Mouse (Mus musculus): ENCODE data around the gene Prss53. TPM values are rescaled to one million over a fixed set of nuclear protein-coding genes. Genes with fewer than 3 reads are reported as not detected.

Prss53 gene
- total and polyA plus RNA-seq, 2 experiments from 2014 or later: 1.3 to 1.8 TPM

DNA sequence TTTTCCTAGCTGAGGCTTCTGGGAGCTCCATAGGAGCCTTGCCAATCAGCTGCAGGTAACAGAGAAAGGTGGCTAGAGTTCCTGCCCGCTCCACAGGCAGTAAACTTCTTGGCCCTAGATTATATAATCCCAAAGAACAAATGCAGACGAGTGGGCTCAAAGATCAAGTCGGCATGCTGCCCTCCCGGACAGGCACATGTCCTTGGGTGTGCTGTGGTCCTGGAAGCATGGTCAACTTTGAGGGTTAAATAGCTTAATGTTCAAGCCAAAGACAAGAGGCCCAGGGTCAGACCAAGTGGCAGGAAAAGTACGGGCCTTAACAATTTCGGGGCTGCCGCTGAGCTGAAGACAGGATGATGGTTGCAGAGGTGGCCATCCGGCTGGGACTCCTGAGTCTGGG, 35.3 kb upstream of the Prss53 start:
- TF ChIP-seq CTCF (IDR thresholded peaks at IDR 0.05; ENCODE audit: low read depth): no peak
- Histone ChIP-seq H3K4me3 (ENCODE audit: low read length) (no peak overlapping the region), H3K9ac (replicated peaks; ENCODE audit: low read length) (no peak overlapping the region), H3K9me3 (ENCODE audit: low read length) (no peaks in the 10 kb centered on the region), H3K27me3 (ENCODE audit: insufficient read depth, low read length) (peaks cover 9% of the 10 kb centered on the region; the same call in 1 of the 2 replicates), H3K4me1 (ENCODE audit: insufficient read depth, low read length) (peaks cover 3% of the 10 kb centered on the region; the same call in 1 of the 2 replicates), H3K36me3 (ENCODE audit: insufficient read depth, low read length) (peaks cover 9% of the 10 kb centered on the region; the same call in 1 of the 2 replicates), H3K4me2 (ENCODE audit: low read depth, low read length) (no peak overlapping the region), H3K27ac (no peak overlapping the region)
- 91% methylated on average over 8 of the region's 8 CpGs for WGBS
- DNase-seq (ENCODE audit: low spot score) (no peak), ATAC-seq (no peak)

DNA sequence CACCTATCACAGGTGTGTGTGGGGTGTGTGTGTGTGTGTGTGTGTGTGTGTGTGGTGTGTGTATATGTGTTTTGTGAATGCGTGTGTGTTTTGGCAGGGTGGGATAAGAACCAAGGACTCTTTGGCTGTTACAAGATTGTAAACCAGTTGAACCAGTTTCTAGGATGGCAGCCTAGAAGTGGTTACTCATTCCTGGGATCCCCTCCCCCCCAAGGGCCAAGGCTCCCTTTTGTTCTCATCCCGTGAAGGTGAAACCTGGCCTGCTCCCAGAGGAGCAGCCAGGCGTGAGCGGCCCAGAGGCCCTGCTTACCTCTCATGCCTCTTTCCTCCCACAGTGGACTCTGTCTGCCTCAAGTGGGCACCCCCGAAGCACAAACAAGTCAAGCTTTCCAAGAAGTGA, 34.5 kb upstream of the Prss53 start:
- Histone ChIP-seq H3K9me3 (ENCODE audit: low read length) (no peaks in the 10 kb centered on the region), H3K27ac (no peak overlapping the region), H3K27me3 (ENCODE audit: insufficient read depth, low read length) (peaks cover 8% of the 10 kb centered on the region; the same call in 1 of the 2 replicates), H3K4me3 (ENCODE audit: low read length) (no peak overlapping the region), H3K4me2 (ENCODE audit: low read depth, low read length) (no peak overlapping the region), H3K4me1 (ENCODE audit: insufficient read depth, low read length) (peaks cover 3% of the 10 kb centered on the region; the same call in 1 of the 2 replicates), H3K36me3 (ENCODE audit: insufficient read depth, low read length) (peaks cover 9% of the 10 kb centered on the region; the same call in 1 of the 2 replicates), H3K9ac (replicated peaks; ENCODE audit: low read length) (no peak overlapping the region)
- no peak for ATAC-seq
- no peak for TF ChIP-seq CTCF (IDR thresholded peaks at IDR 0.05; ENCODE audit: low read depth)
- DNase-seq (ENCODE audit: low spot score): no peak
- 73% methylated on average over 5 of the region's 5 CpGs for WGBS

DNA sequence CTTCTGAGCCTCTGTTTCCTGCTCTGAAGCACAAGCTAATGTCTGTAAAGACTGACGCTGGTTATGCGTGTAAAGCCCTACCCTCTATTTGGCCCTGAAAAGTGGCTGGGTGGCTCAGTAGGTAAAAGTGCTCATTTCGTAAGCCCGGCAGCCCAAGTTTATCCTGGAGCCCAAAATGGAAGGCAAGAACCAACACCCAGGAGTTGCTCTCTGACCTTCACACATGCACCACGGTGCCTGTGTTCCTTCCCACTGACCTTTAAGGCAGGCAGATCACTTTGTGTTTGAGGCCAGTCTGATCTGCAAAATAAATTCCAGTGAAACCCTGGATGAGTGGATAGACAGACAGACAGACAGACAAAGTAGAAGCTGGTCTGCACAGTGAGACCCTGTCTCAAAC, 32.9 kb upstream of the Prss53 start:
- H3K27ac ChIP-seq: no peak overlapping the region
- no peaks in the 10 kb centered on the region for H3K9me3 ChIP-seq (ENCODE audit: low read length)
- H3K36me3 ChIP-seq (ENCODE audit: insufficient read depth, low read length): peaks cover 9% of the 10 kb centered on the region; the same call in 1 of the 2 replicates
- no peak for ATAC-seq
- WGBS: 92% methylated on average over 5 of the region's 5 CpGs
- H3K9ac ChIP-seq (replicated peaks; ENCODE audit: low read length): no peak overlapping the region
- no peaks in the 10 kb centered on the region for H3K27me3 ChIP-seq (ENCODE audit: insufficient read depth, low read length)
- H3K4me1 ChIP-seq (ENCODE audit: insufficient read depth, low read length): no peaks in the 10 kb centered on the region
- DNase-seq (ENCODE audit: low spot score): no peak
- no peak overlapping the region for H3K4me3 ChIP-seq (ENCODE audit: low read length)
- no peak overlapping the region for H3K4me2 ChIP-seq (ENCODE audit: low read depth, low read length)
- TF ChIP-seq CTCF (IDR thresholded peaks at IDR 0.05; ENCODE audit: low read depth): no peak

DNA sequence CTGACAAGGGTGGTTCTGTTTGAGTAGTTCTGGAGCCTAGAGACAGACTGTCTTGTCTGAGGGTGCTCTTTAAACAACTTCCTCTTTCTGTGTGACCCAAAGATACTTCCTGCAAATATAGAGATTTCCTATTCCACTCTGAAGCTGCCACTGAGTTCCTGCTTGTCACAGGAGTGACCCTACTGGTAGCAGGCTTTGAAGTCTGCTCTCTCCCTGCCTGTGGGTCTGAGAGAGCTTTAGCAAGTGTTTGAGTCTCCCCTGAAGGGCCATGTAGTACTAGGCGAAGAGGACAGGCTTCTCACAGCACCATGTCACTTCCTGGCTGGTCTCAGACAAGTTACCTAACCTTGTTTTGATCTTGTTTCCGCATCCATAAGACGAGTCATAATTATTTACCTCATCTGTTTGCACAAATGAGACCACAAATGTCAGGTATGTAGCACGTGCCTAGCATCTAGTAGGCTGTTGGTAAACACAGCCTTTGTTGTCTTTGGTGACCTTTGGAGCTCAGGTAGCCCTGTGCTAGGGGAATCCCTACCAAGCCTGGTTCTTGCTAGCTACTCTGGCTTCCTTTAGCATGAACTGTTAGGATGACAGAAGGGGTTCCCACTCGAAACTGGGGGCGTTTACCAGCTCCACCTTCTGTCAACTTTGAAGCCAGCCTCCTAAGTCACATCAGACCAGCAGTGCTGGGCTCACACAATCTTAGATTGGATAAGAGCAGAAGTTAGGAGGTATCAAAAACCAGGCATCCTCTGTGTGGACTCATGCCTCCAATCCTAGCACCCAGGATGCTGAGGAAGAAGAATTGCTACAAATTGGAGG, 31.9 kb upstream of the Prss53 start:
- H3K27me3 ChIP-seq (ENCODE audit: insufficient read depth, low read length): no peaks in the 10 kb centered on the region
- TF ChIP-seq CTCF (IDR thresholded peaks at IDR 0.05; ENCODE audit: low read depth): no peak
- H3K4me2 ChIP-seq (ENCODE audit: low read depth, low read length): no peak overlapping the region
- no peak for DNase-seq (ENCODE audit: low spot score)
- ATAC-seq: no peak
- H3K4me3 ChIP-seq (ENCODE audit: low read length): no peak overlapping the region
- 83% methylated on average over 6 of the region's 6 CpGs for WGBS
- H3K27ac ChIP-seq: no peak overlapping the region
- no peaks in the 10 kb centered on the region for H3K4me1 ChIP-seq (ENCODE audit: insufficient read depth, low read length)
- peaks cover 9% of the 10 kb centered on the region; the same call in 1 of the 2 replicates for H3K36me3 ChIP-seq (ENCODE audit: insufficient read depth, low read length)
- H3K9ac ChIP-seq (replicated peaks; ENCODE audit: low read length): no peak overlapping the region
- H3K9me3 ChIP-seq (ENCODE audit: low read length): no peaks in the 10 kb centered on the region

DNA sequence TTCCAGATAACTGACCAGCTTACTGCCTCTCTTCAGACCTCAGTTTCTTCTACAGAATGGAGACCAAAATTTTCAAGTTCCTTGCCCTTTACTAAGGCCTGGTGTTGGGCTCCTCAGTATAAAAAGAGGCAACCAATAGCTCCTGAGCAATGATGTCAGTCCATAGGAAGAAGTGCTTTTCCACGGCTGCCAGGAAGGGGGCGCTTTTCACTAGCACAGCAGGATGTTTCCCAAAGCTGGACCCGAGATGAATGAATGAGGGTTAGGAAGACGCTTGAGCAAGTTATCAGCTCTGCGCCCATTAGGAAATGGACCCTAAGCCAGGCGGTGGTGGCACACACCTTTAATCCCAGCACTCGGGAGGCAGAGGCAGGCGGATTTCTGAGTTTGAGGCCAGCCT, 30.7 kb upstream of the Prss53 start:
- Histone ChIP-seq H3K27me3 (ENCODE audit: insufficient read depth, low read length) (no peaks in the 10 kb centered on the region), H3K27ac (no peak overlapping the region), H3K4me3 (ENCODE audit: low read length) (no peak overlapping the region), H3K9ac (replicated peaks; ENCODE audit: low read length) (no peak overlapping the region), H3K4me2 (ENCODE audit: low read depth, low read length) (no peak overlapping the region), H3K9me3 (ENCODE audit: low read length) (no peaks in the 10 kb centered on the region), H3K36me3 (ENCODE audit: insufficient read depth, low read length) (peaks cover 9% of the 10 kb centered on the region; the same call in 1 of the 2 replicates), H3K4me1 (ENCODE audit: insufficient read depth, low read length) (no peaks in the 10 kb centered on the region)
- ATAC-seq (no peak), DNase-seq (ENCODE audit: low spot score) (peak; percentile 18)
- 63% methylated on average over 8 of the region's 8 CpGs for WGBS
- peak; percentile 38; the same call in 1 of the 2 replicates for TF ChIP-seq CTCF (IDR thresholded peaks at IDR 0.05; ENCODE audit: low read depth)

DNA sequence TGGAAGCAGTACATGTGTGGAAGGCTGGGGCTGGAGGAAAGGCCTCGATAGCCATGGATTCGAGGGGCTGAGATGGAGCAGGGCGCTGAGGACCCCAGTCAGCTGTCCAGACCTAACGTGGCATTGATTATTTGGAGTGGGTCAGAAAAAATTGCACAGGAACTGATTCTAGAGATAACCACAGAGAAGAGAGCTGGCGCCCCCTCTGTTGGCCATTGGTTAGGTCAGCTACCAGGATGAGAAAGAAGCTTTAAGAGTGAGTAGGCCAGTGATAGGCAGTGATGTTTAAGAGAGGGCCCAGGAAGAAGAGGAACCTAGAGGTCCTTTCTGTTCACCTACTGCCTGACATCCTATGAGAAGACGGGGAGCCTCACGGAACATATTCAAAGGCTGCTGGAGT, 28.5 kb upstream of the Prss53 start:
- ATAC-seq: no peak; the same call in 1 of the 2 replicates
- TF ChIP-seq CTCF (IDR thresholded peaks at IDR 0.05; ENCODE audit: low read depth): peak; percentile 47
- H3K4me3 ChIP-seq (ENCODE audit: low read length): no peak overlapping the region
- no peak overlapping the region for H3K9ac ChIP-seq (replicated peaks; ENCODE audit: low read length)
- peaks cover 18% of the 10 kb centered on the region; the same call in 1 of the 2 replicates for H3K36me3 ChIP-seq (ENCODE audit: insufficient read depth, low read length)
- H3K27ac ChIP-seq: no peak overlapping the region
- no peak for DNase-seq (ENCODE audit: low spot score)
- H3K4me1 ChIP-seq (ENCODE audit: insufficient read depth, low read length): no peaks in the 10 kb centered on the region
- 82% methylated on average over 7 of the region's 7 CpGs for WGBS
- no peaks in the 10 kb centered on the region for H3K9me3 ChIP-seq (ENCODE audit: low read length)
- no peaks in the 10 kb centered on the region for H3K27me3 ChIP-seq (ENCODE audit: insufficient read depth, low read length)
- H3K4me2 ChIP-seq (ENCODE audit: low read depth, low read length): no peak overlapping the region

DNA sequence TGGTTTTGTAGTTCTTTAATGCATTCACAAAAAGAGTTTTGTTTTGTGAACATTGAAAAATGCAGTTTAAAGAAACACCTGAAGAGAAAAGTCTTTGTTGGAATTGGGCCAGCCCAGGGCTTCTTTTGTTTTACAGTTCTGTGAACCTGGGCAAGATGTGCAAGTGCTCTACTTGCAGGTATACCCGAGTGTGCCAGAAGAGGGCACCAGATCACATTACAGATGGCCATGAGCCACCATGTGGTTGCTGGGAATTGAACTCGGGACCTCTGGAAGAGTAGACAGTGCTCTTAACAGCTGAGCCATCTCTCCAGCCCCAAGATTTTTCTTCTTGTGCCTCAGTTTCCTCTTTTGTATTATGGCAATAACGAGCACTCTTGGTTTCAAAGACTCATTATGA, 27.4 kb upstream of the Prss53 start:
- H3K4me3 ChIP-seq (ENCODE audit: low read length): no peak overlapping the region
- no peak overlapping the region for H3K27ac ChIP-seq
- H3K4me2 ChIP-seq (ENCODE audit: low read depth, low read length): no peak overlapping the region
- peak; percentile 54 for TF ChIP-seq CTCF (IDR thresholded peaks at IDR 0.05; ENCODE audit: low read depth)
- no peaks in the 10 kb centered on the region for H3K27me3 ChIP-seq (ENCODE audit: insufficient read depth, low read length)
- DNase-seq (ENCODE audit: low spot score) (peak; percentile 36), ATAC-seq (no peak)
- no peaks in the 10 kb centered on the region for H3K9me3 ChIP-seq (ENCODE audit: low read length)
- 0 out of 2 replicates have a peak, but pooled peaks cover under 1% of the 10 kb centered on the region for H3K4me1 ChIP-seq (ENCODE audit: insufficient read depth, low read length)
- peaks cover 17% of the 10 kb centered on the region; the same call in 1 of the 2 replicates for H3K36me3 ChIP-seq (ENCODE audit: insufficient read depth, low read length)
- H3K9ac ChIP-seq (replicated peaks; ENCODE audit: low read length): no peak overlapping the region
- WGBS: 54% methylated on average over 3 of the region's 3 CpGs
